Mouse (Mus musculus): Measurements from ENCODE around the gene Gcnt7.

Gcnt7 gene

GRCm38 (mm10) chr2:172401116-172401825, 57.1 kb downstream of the Gcnt7 start:
- DNase-seq = no peak
